Mouse (Mus musculus): ENCODE results near the gene Zkscan16.

- TF ChIP-seq CTCF (conservative IDR thresholded peaks at IDR 0.05 in 1 of 2, IDR thresholded peaks at IDR 0.05 in 1 of 2; ENCODE audit: low read depth in 2 of 2, low read length in 2 of 2) (no peak), GABPA (IDR thresholded peaks at IDR 0.05; ENCODE audit: insufficient replicate concordance, low read depth, low read length) (no peak), RAD21 (IDR thresholded peaks at IDR 0.05; ENCODE audit: low read depth, low read length) (no peak)
These were observed 33.0 kb upstream of the Zkscan16 start for GRCm38 (mm10) chr4:58910175-58911068.
